Mouse (Mus musculus) forebrain, postnatal 0 days (tissue): ENCODE data around the gene Fgf4. TPM values are rescaled to one million over a fixed set of nuclear protein-coding genes. Genes with fewer than 3 reads are reported as not detected.

ENCODE experiments used
- ATAC-seq: fragments of 200-750 bp; cut with Nextera tagmentation; 2 replicates; pipeline ENCODE4 v1.8.0; 2017; ENCODE audit warnings: mild to moderate bottlenecking, moderate library complexity
- DNase-seq: peaks from one replicate; pipeline ENCODE4 v3.0.0-alpha.2; 2015
- H3K27ac ChIP-seq: fragments of 300-500 bp; sonication (generic); 2 replicates; pipeline ENCODE4 v1.5.1; 2014; ENCODE audit warnings: low read depth, mild to moderate bottlenecking, antibody characterized with exemption, low read length, moderate library complexity, mixed read lengths
- H3K27me3 ChIP-seq: fragments of 300-500 bp; sonication (generic); 2 replicates; pipeline ENCODE4 v1.6.1; 2014; ENCODE audit warnings: mild to moderate bottlenecking, low read length, mixed read lengths; ENCODE audit not compliant: insufficient read depth
- H3K36me3 ChIP-seq: fragments of 300-500 bp; sonication (generic); 2 replicates; pipeline ENCODE4 v1.6.1; 2014; ENCODE audit warnings: mild to moderate bottlenecking, moderate library complexity; ENCODE audit not compliant: insufficient read depth
- H3K4me1 ChIP-seq: fragments of 300-500 bp; sonication (generic); 2 replicates; pipeline ENCODE4 v1.6.1; 2014; ENCODE audit warnings: antibody characterized with exemption; ENCODE audit not compliant: insufficient read depth
- H3K4me2 ChIP-seq: fragments of 300-500 bp; sonication (generic); 2 replicates; pipeline ENCODE4 v1.6.1; 2014; ENCODE audit warnings: low read depth, mild to moderate bottlenecking, moderate library complexity
- H3K4me3 ChIP-seq: fragments of 300-500 bp; sonication (generic); 2 replicates; pipeline ENCODE4 v1.5.1; 2014; ENCODE audit warnings: low read depth, low read length, mixed read lengths
- H3K9ac ChIP-seq: fragments of 300-500 bp; sonication (generic); 2 replicates; pipeline ENCODE4 v1.6.1; 2014; ENCODE audit warnings: mild to moderate bottlenecking
- H3K9me3 ChIP-seq: fragments of 300-500 bp; sonication (generic); 2 replicates; pipeline ENCODE4 v1.6.1; 2016; ENCODE audit warnings: low read length
- CTCF ChIP-seq: sonication (generic); IDR thresholded peaks from 2 replicates; pipeline ENCODE4 v1.5.1; 2016; ENCODE audit warnings: antibody characterized with exemption, control low read depth, low read depth
- WGBS: fragments of 180-500 bp; shearing (Covaris S2); extraction: QIAGEN DNeasy Blood & Tissue Kit; methylation state at CpG from one replicate; pipeline ENCODE4 v1.1.7; 2014; 5-methylcytosine and 5-hydroxymethylcytosine counted together
- polyA plus RNA-seq: library from polyadenylated mRNA; unstranded; fragments of >200 nt; fragmentation: Nextera tagmentation; extraction: Ambion mirVana; gene quantifications from 2 replicates; pipeline ENCODE4 v1.2.1, GENCODE M21; 2015
- total RNA-seq: library from RNA; depleted of rRNA; stranded (reverse); fragments of >200 nt; gene quantifications from 2 replicates; pipeline ENCODE4 v1.2.3, GENCODE M21; 2014; rRNA removed

Gene Fgf4
- total RNA-seq = not detected in 2 replicates
- not detected in 2 replicates for polyA plus RNA-seq

GRCm38 (mm10) chr7:144847067-144847466, at the start of gene Fgf4:
Gene Fgf4 (plus strand): TSS chr7:144847367.
- no peaks in the 10 kb centered on the region for H3K27me3 ChIP-seq
- H3K4me2 ChIP-seq = no peak within 1 kb of the TSS
- no peaks in the 10 kb centered on the region for H3K36me3 ChIP-seq
- no peaks in the 10 kb centered on the region for H3K4me1 ChIP-seq
- H3K27ac ChIP-seq = no peak within 1 kb of the TSS
- H3K9ac ChIP-seq = no peak within 1 kb of the TSS
- TF ChIP-seq CTCF = no peak
- ATAC-seq (no peak), DNase-seq (no peak)
- no peaks in the 10 kb centered on the region for H3K9me3 ChIP-seq
- no peak within 1 kb of the TSS for H3K4me3 ChIP-seq

- 42% methylated on average over 1 of the region's 1 CpGs for WGBS
- no peaks in the 10 kb centered on the region for H3K27me3 ChIP-seq
- DNase-seq = peak; percentile 79
- peak; percentile 89 for ATAC-seq
- no peak overlapping the region for H3K4me3 ChIP-seq
- no peaks in the 10 kb centered on the region for H3K4me1 ChIP-seq
- no peaks in the 10 kb centered on the region for H3K36me3 ChIP-seq
- no peak overlapping the region for H3K27ac ChIP-seq
- peak; percentile 79 for TF ChIP-seq CTCF
- no peaks in the 10 kb centered on the region for H3K9me3 ChIP-seq
- H3K4me2 ChIP-seq = no peak overlapping the region
- H3K9ac ChIP-seq = no peak overlapping the region
Observed at GRCm38 (mm10) chr7:144798471-144798870, 48.7 kb upstream of the Fgf4 start.

DNA sequence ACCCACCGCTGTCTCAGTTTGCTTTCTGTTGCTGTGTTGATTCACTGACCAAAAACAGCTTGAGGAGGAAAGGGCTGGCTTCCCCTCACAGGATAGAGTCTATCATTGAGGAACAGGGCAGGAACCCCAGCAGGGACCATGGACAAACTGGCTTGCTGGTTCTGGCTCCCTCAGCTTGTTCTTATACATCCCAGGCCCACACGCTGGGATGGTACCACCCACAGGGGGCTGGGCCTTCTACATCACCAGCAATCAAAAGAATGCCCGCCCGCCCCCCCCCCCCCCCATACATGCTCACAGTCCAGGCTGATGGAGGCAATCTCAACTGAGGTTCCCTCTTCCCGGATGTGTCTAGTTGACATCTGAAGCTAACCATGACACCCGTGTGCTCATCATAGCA, 40.1 kb upstream of the Fgf4 start:
- no peak overlapping the region for H3K27ac ChIP-seq
- 62% methylated on average over 6 of the region's 6 CpGs for WGBS
- no peak for TF ChIP-seq CTCF
- H3K4me3 ChIP-seq = no peak overlapping the region
- ATAC-seq = no peak
- no peaks in the 10 kb centered on the region for H3K36me3 ChIP-seq
- no peak for DNase-seq
- no peaks in the 10 kb centered on the region for H3K9me3 ChIP-seq
- no peak overlapping the region for H3K9ac ChIP-seq
- H3K4me2 ChIP-seq = no peak overlapping the region
- H3K27me3 ChIP-seq = no peaks in the 10 kb centered on the region
- no peaks in the 10 kb centered on the region for H3K4me1 ChIP-seq

DNA sequence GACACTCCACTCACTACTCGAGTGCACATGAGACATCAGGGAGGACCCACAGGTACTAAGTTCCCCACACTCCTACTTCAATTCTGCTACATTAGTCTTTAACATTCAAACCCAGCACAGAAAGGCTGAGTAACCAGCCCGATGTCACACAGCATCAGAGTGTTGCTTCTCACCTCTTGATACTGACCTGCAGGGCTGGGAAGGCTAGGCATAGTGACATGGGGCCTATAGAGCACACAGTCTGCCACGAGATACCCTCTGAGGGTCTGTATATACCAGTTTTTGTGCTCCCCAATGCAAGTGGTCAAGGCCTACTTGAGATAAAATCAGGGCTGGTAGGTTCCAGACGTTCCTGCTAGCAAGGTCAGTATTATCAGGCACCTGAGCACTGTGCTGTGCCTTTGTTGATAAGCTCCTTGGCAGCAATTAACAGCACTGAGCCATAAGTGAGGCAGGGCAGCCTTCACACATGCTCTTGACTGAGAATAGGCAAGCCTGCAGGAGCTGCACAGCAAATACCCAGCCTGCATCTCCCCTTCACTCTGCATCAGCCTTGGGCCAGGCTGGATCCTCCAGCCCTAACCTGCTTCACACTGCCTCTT, 39.1 kb upstream of the Fgf4 start:
- no peaks in the 10 kb centered on the region for H3K4me1 ChIP-seq
- WGBS = 76% methylated on average over 4 of the region's 4 CpGs
- no peaks in the 10 kb centered on the region for H3K9me3 ChIP-seq
- no peaks in the 10 kb centered on the region for H3K27me3 ChIP-seq
- H3K36me3 ChIP-seq = no peaks in the 10 kb centered on the region
- ATAC-seq = no peak
- H3K4me3 ChIP-seq = no peak overlapping the region
- H3K27ac ChIP-seq = no peak overlapping the region
- H3K4me2 ChIP-seq = no peak overlapping the region
- DNase-seq = no peak
- H3K9ac ChIP-seq = no peak overlapping the region
- TF ChIP-seq CTCF = no peak

DNA sequence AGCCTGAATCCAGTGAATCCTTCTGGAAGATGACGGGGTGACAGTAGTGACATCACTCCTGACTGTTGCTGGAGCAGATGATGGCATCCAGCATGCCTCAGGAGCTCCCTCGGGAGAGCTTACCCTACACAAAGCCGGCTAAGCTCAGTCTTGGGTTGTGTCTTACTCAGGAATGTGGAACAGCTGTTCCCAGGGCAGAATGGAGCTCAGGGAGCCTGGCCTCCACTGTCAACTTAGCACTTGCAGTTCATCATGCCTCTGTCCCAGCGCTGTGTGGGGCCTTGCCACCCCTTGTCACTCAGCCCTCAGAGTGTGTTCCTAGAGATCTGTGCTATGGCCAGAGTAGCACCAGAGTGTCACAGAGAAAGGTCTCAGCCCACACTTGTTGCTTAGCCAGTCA, 35.6 kb upstream of the Fgf4 start:
- Histone ChIP-seq H3K27ac (no peak overlapping the region), H3K4me1 (no peaks in the 10 kb centered on the region), H3K9me3 (no peaks in the 10 kb centered on the region), H3K27me3 (no peaks in the 10 kb centered on the region), H3K36me3 (no peaks in the 10 kb centered on the region), H3K4me3 (no peak overlapping the region), H3K9ac (no peak overlapping the region), H3K4me2 (no peak overlapping the region)
- no peak for DNase-seq
- WGBS = 57% methylated on average over 4 of the region's 4 CpGs
- no peak for TF ChIP-seq CTCF
- ATAC-seq = no peak

- Histone ChIP-seq H3K36me3 (no peaks in the 10 kb centered on the region), H3K4me2 (no peak overlapping the region), H3K9ac (no peak overlapping the region), H3K9me3 (no peaks in the 10 kb centered on the region), H3K4me3 (no peak overlapping the region), H3K27ac (no peak overlapping the region), H3K27me3 (no peaks in the 10 kb centered on the region), H3K4me1 (no peaks in the 10 kb centered on the region)
- DNase-seq = no peak
- no peak for TF ChIP-seq CTCF
- WGBS = 27% methylated on average over 7 of the region's 7 CpGs
- no peak for ATAC-seq
Observed at GRCm38 (mm10) chr7:144821901-144822300, 25.3 kb upstream of the Fgf4 start.

DNA sequence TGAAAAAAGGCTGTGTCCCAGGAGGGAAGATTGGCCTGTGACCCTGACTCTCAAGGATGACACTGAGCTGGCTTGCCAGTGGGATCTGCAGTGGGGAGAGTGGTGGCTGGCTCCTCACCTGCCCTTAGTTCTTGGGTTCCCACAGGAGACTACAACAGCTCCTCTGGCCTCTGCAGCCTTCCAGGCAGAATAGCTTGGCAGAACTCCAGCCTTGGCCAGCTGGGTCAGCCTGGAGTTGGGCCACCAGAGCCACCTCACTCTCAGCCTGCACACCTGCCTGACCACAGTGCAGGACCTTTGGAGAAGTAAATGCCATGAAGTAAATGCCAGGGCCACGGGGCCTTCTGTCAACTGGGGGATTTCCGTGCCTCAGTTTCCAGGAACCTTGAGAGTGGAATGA, 23.2 kb upstream of the Fgf4 start:
- Histone ChIP-seq H3K9ac (no peak overlapping the region), H3K27me3 (no peaks in the 10 kb centered on the region), H3K27ac (no peak overlapping the region), H3K4me2 (no peak overlapping the region), H3K9me3 (no peaks in the 10 kb centered on the region), H3K4me1 (no peaks in the 10 kb centered on the region), H3K4me3 (no peak overlapping the region), H3K36me3 (no peaks in the 10 kb centered on the region)
- ATAC-seq (no peak), DNase-seq (no peak)
- no peak for TF ChIP-seq CTCF
- 90% methylated on average over 2 of the region's 2 CpGs for WGBS
